Mouse (Mus musculus) liver, postnatal 0 days (tissue): ENCODE results near the gene Stil. TPM values are rescaled to one million over a fixed set of nuclear protein-coding genes. Genes with fewer than 3 reads are reported as not detected.
"Not testable (repeated sequence)": the region's sequence is repeated elsewhere in the genome, so short reads cannot be mapped to it uniquely, and the experiment has no call there.

Source experiments
- ATAC-seq: fragments of 200-750 bp; cut with Nextera tagmentation; 2 replicates; pipeline ENCODE4 v1.8.0; 2017; ENCODE audit warnings: mild to moderate bottlenecking, moderate library complexity
- DNase-seq: peaks from one replicate; pipeline ENCODE4 v3.0.0-alpha.2; 2016
- H3K27ac ChIP-seq: fragments of 300-500 bp; sonication (generic); 2 replicates; pipeline ENCODE4 v1.5.1; 2014; ENCODE audit warnings: antibody characterized with exemption, moderate library complexity, mild to moderate bottlenecking, low read depth
- H3K27me3 ChIP-seq: fragments of 300-500 bp; sonication (generic); 2 replicates; pipeline ENCODE4 v1.6.1; 2014; ENCODE audit warnings: low read length, control low read depth, mixed read lengths; ENCODE audit not compliant: insufficient read depth
- H3K36me3 ChIP-seq: fragments of 300-500 bp; sonication (generic); replicated peaks from 2 replicates; pipeline ENCODE4 v1.6.1; 2014; ENCODE audit warnings: mild to moderate bottlenecking, control low read depth, low read length, moderate library complexity, mixed read lengths; ENCODE audit not compliant: insufficient read depth
- H3K4me1 ChIP-seq: fragments of 300-500 bp; sonication (generic); 2 replicates; pipeline ENCODE4 v1.6.1; 2014; ENCODE audit warnings: antibody characterized with exemption, mild to moderate bottlenecking, control low read depth; ENCODE audit not compliant: insufficient read depth
- H3K4me2 ChIP-seq: fragments of 300-500 bp; sonication (generic); 2 replicates; pipeline ENCODE4 v1.6.1; 2014; ENCODE audit warnings: low read depth, mild to moderate bottlenecking, low read length, moderate library complexity, mixed read lengths
- H3K4me3 ChIP-seq: fragments of 300-500 bp; sonication (generic); 2 replicates; pipeline ENCODE4 v1.5.1; 2014; ENCODE audit warnings: low read depth, low read length
- H3K9ac ChIP-seq: fragments of 300-500 bp; sonication (generic); replicated peaks from 2 replicates; pipeline ENCODE4 v1.6.1; 2014; ENCODE audit warnings: mild to moderate bottlenecking, moderate library complexity
- H3K9me3 ChIP-seq: fragments of 300-500 bp; sonication (generic); 2 replicates; pipeline ENCODE4 v1.6.1; 2016; ENCODE audit warnings: mild to moderate bottlenecking, control low read depth, low read length, mixed read lengths
- CTCF ChIP-seq: sonication (generic); IDR thresholded peaks from 2 replicates; pipeline ENCODE4 v1.5.1; 2016; ENCODE audit warnings: antibody characterized with exemption, low read depth
- EP300 ChIP-seq: IDR thresholded peaks from 2 replicates; pipeline ENCODE4 v1.6.1; 2016; ENCODE audit warnings: antibody characterized with exemption, low read depth, mild to moderate bottlenecking
- WGBS: fragments of 180-500 bp; shearing (Covaris S2); extraction: QIAGEN DNeasy Blood & Tissue Kit; methylation state at CpG from one replicate; pipeline ENCODE4 v1.1.7; 2014; ENCODE audit not compliant: insufficient replicate concordance; 5-methylcytosine and 5-hydroxymethylcytosine counted together
- polyA plus RNA-seq: library from polyadenylated mRNA; unstranded; fragments of >200 nt; fragmentation: Nextera tagmentation; extraction: Ambion mirVana; gene quantifications from 2 replicates; pipeline ENCODE4 v1.2.1, GENCODE M21; 2015

Gene Stil
- polyA plus RNA-seq: 3.3 and 3.4 TPM in 2 replicates

GRCm38 (mm10) chr4:114999773-115000428 is at the start of gene Stil:
Gene Stil (plus strand): TSS chr4:115000159.
- H3K27ac ChIP-seq: peak within 1 kb of the TSS; percentile 93
- ATAC-seq: peak; percentile 100
- TF ChIP-seq CTCF: peak; percentile 37
- 0 out of 2 replicates have a peak, but pooled peaks have one; percentile 46 for TF ChIP-seq EP300
- H3K4me3 ChIP-seq: peak within 1 kb of the TSS; percentile 84
- H3K4me1 ChIP-seq: peaks cover 4% of the 10 kb centered on the region; the same call in 1 of the 2 replicates
- peak; percentile 98 for DNase-seq
- H3K27me3 ChIP-seq: no peaks in the 10 kb centered on the region
- peak within 1 kb of the TSS; percentile 97 for H3K4me2 ChIP-seq
- under 1% methylated on average over 52 of the region's 52 CpGs for WGBS
- H3K9me3 ChIP-seq: no peaks in the 10 kb centered on the region
- H3K9ac ChIP-seq: peak within 1 kb of the TSS; percentile 81
- H3K36me3 ChIP-seq: peaks cover 16% of the 10 kb centered on the region

- DNase-seq: no peak
- H3K9me3 ChIP-seq: no peaks in the 10 kb centered on the region
- ATAC-seq: no peak
- TF ChIP-seq EP300: no peak
- TF ChIP-seq CTCF: no peak
- H3K4me1 ChIP-seq: no peaks in the 10 kb centered on the region
- H3K27ac ChIP-seq: no peak overlapping the region
- no peak overlapping the region for H3K9ac ChIP-seq
- WGBS: 81% methylated on average over 3 of the region's 3 CpGs
- H3K4me3 ChIP-seq: no peak overlapping the region
- H3K27me3 ChIP-seq: 0 out of 2 replicates have a peak, but pooled peaks cover under 1% of the 10 kb centered on the region
- H3K4me2 ChIP-seq: no peak overlapping the region
- no peaks in the 10 kb centered on the region for H3K36me3 ChIP-seq
Observed at GRCm38 (mm10) chr4:114953172-114953571, 46.8 kb upstream of the Stil start.

GRCm38 (mm10) chr4:114957403-114957802 is 42.6 kb upstream of the Stil start:
- H3K4me2 ChIP-seq: no peak overlapping the region
- DNase-seq (no peak), ATAC-seq (no peak)
- TF ChIP-seq CTCF (no peak), EP300 (no peak)
- no peak overlapping the region for H3K9ac ChIP-seq
- no peaks in the 10 kb centered on the region for H3K4me1 ChIP-seq
- no peak overlapping the region for H3K4me3 ChIP-seq
- peaks cover 4% of the 10 kb centered on the region for H3K36me3 ChIP-seq
- H3K27ac ChIP-seq: no peak overlapping the region
- no peaks in the 10 kb centered on the region for H3K27me3 ChIP-seq
- no peaks in the 10 kb centered on the region for H3K9me3 ChIP-seq

- no peaks in the 10 kb centered on the region for H3K4me1 ChIP-seq
Observed at GRCm38 (mm10) chr4:114958231-114958630, 41.7 kb upstream of the Stil start.

GRCm38 (mm10) chr4:114958786-114959185 is 41.2 kb upstream of the Stil start:
- H3K36me3 ChIP-seq: peaks cover 13% of the 10 kb centered on the region
- no peak overlapping the region for H3K9ac ChIP-seq
- no peak overlapping the region for H3K4me3 ChIP-seq
- no peak for ATAC-seq
- no peaks in the 10 kb centered on the region for H3K9me3 ChIP-seq
- H3K27me3 ChIP-seq: no peaks in the 10 kb centered on the region
- TF ChIP-seq CTCF (no peak), EP300 (no peak)
- no peak overlapping the region for H3K4me2 ChIP-seq
- H3K27ac ChIP-seq: no peak overlapping the region
- H3K4me1 ChIP-seq: no peaks in the 10 kb centered on the region
- DNase-seq: no peak
- 90% methylated on average over 4 of the region's 4 CpGs for WGBS

More at GRCm38 (mm10) chr4:114958231-114958630, 41.7 kb upstream of the Stil start:
- DNase-seq: no peak
- TF ChIP-seq EP300 (no peak), CTCF (no peak)
- Histone ChIP-seq H3K4me3 (no peak overlapping the region), H3K9me3 (no peaks in the 10 kb centered on the region), H3K27me3 (no peaks in the 10 kb centered on the region), H3K36me3 (peaks cover 13% of the 10 kb centered on the region), H3K4me2 (no peak overlapping the region), H3K9ac (no peak overlapping the region), H3K27ac (no peak overlapping the region)
- 69% methylated on average over 2 of the region's 2 CpGs for WGBS
- no peak for ATAC-seq

- DNase-seq: no peak
- Histone ChIP-seq H3K27me3 (no peaks in the 10 kb centered on the region), H3K9me3 (no peaks in the 10 kb centered on the region), H3K4me3 (no peak overlapping the region), H3K36me3 (peaks cover 17% of the 10 kb centered on the region), H3K4me1 (no peaks in the 10 kb centered on the region), H3K9ac (no peak overlapping the region), H3K4me2 (no peak overlapping the region), H3K27ac (no peak overlapping the region)
- ATAC-seq: no peak
- TF ChIP-seq CTCF (no peak), EP300 (no peak)
- WGBS: 85% methylated on average over 2 of the region's 2 CpGs
Observed at GRCm38 (mm10) chr4:114959533-114959932, 40.4 kb upstream of the Stil start.

GRCm38 (mm10) chr4:114960881-114961280 is 39.1 kb upstream of the Stil start:
- not testable (repeated sequence) for DNase-seq, H3K4me2 ChIP-seq, H3K27ac ChIP-seq, H3K4me3 ChIP-seq, H3K9me3 ChIP-seq, H3K4me1 ChIP-seq, H3K27me3 ChIP-seq, H3K9ac ChIP-seq
- WGBS: 58% methylated on average over 2 of the region's 2 CpGs
- H3K36me3 ChIP-seq: peaks cover 26% of the 10 kb centered on the region
- peak; percentile 92 for ATAC-seq
